Mouse (Mus musculus) ES-E14 (cell line): ENCODE results near the gene Cd96. TPM values are rescaled to one million over a fixed set of nuclear protein-coding genes. Genes with fewer than 3 reads are reported as not detected.

Experiments
- DNase-seq: peaks from one replicate; pipeline ENCODE4 v3.0.0-alpha.2; 2013; ENCODE audit warnings: low read depth, low spot score
- H3K27ac ChIP-seq: 2 replicates; pipeline ENCODE4 v1.5.1; 2012; ENCODE audit warnings: low read depth, mild to moderate bottlenecking, low read length, moderate library complexity, mixed read lengths; ENCODE audit not compliant: poor library complexity, insufficient read depth, severe bottlenecking
- H3K36me3 ChIP-seq: 2 replicates; pipeline ENCODE4 v1.6.1; 2012; ENCODE audit warnings: mild to moderate bottlenecking, low read length, moderate library complexity, mixed read lengths; ENCODE audit not compliant: control insufficient read depth, poor library complexity, insufficient read depth, severe bottlenecking
- H3K4me1 ChIP-seq, 2 experiments: fragments of 150-350 bp in 1 of 2; sonication (generic) in 1 of 2; 2 replicates each; pipeline ENCODE4 v1.6.1; 2012; ENCODE audit warnings: low read length in 2 of 2, mild to moderate bottlenecking in 1 of 2, mixed read lengths in 1 of 2; ENCODE audit not compliant: control insufficient read depth in 2 of 2, insufficient read depth in 2 of 2, poor library complexity in 1 of 2
- H3K4me3 ChIP-seq, 2 experiments: fragments of 150-350 bp in 1 of 2; sonication (generic) in 1 of 2; 2 replicates each; pipeline ENCODE4 v1.5.1; 2012; ENCODE audit warnings: low read length in 2 of 2, low read depth in 1 of 2, mild to moderate bottlenecking in 1 of 2, mixed read lengths in 1 of 2; ENCODE audit not compliant: insufficient read depth in 1 of 2, poor library complexity in 1 of 2, severe bottlenecking in 1 of 2
- H3K9ac ChIP-seq: 2 replicates; pipeline ENCODE4 v1.6.1; 2012; ENCODE audit warnings: low read depth, mild to moderate bottlenecking, low read length, mixed read lengths; ENCODE audit not compliant: poor library complexity, insufficient read depth, severe bottlenecking
- H3K9me3 ChIP-seq: fragments of 150-350 bp; sonication (generic); 2 replicates; pipeline ENCODE4 v1.6.1; 2012; ENCODE audit warnings: low read depth, mild to moderate bottlenecking, low read length; ENCODE audit not compliant: control insufficient read depth, insufficient read depth
- CHD2 ChIP-seq: IDR thresholded peaks from 2 replicates; pipeline ENCODE4 v1.6.1; 2014; ENCODE audit warnings: mild to moderate bottlenecking, low read depth, low read length, inconsistent platforms
- HCFC1 ChIP-seq: IDR thresholded peaks from 2 replicates; pipeline ENCODE4 v1.6.1; 2012; ENCODE audit warnings: low read length, inconsistent platforms, borderline replicate concordance; ENCODE audit not compliant: insufficient read depth
- MAFK ChIP-seq: IDR thresholded peaks from 2 replicates; pipeline ENCODE4 v1.6.1; 2014; ENCODE audit warnings: mild to moderate bottlenecking, low read depth, low read length, inconsistent platforms; ENCODE audit not compliant: insufficient read depth
- ZC3H11A ChIP-seq: IDR thresholded peaks from 2 replicates; pipeline ENCODE4 v1.6.1; 2012; ENCODE audit warnings: low read depth, mild to moderate bottlenecking, inconsistent platforms, low read length, borderline replicate concordance
- ZNF384 ChIP-seq: IDR thresholded peaks from 2 replicates; pipeline ENCODE4 v1.6.1; 2012; ENCODE audit warnings: low read depth, low read length, inconsistent platforms
- in situ Hi-C, 2 experiments: fragments of 600-800 bp; cut with MboI; formaldehyde crosslinking; loops; one replicate each; pipeline ENCODE4 v1.15.1; 2025; ENCODE audit warnings: low sequenced_read_pairs in 2 of 2, inconsistent platforms in 1 of 2; ENCODE audit not compliant: unreplicated experiment in 2 of 2
- total RNA-seq: library from RNA; depleted of rRNA; stranded (reverse); fragments of 300-350 nt; gene quantifications from 2 replicates; pipeline ENCODE4 v1.2.3, GENCODE M21; 2012

Gene Cd96
- total RNA-seq, 1 experiment: 0.71 TPM

GRCm38 (mm10) chr16:46019799-46020198, 100.3 kb downstream of the Cd96 start:
- in situ Hi-C loops: no loop called here
- TF ChIP-seq HCFC1: no peak
- no peak for TF ChIP-seq CHD2
- TF ChIP-seq ZNF384: no peak
- TF ChIP-seq ZC3H11A: no peak
- no peak for TF ChIP-seq MAFK
- Histone ChIP-seq H3K36me3 (no peaks in the 10 kb centered on the region), H3K4me1 (no peaks in the 10 kb centered on the region), H3K27ac (no peak overlapping the region), H3K9ac (no peak overlapping the region), H3K9me3 (no peaks in the 10 kb centered on the region), H3K4me3 (no peak overlapping the region)
- no peak for DNase-seq

- no peak for DNase-seq
- H3K27ac ChIP-seq: no peak overlapping the region
- in situ Hi-C loops: no loop called here
- no peaks in the 10 kb centered on the region for H3K36me3 ChIP-seq
- no peak for TF ChIP-seq MAFK
- TF ChIP-seq ZNF384: no peak
- TF ChIP-seq ZC3H11A: no peak
- no peak for TF ChIP-seq CHD2
- TF ChIP-seq HCFC1: no peak
- no peak overlapping the region for H3K9ac ChIP-seq
- no peaks in the 10 kb centered on the region for H3K9me3 ChIP-seq
- no peak overlapping the region for H3K4me3 ChIP-seq
- H3K4me1 ChIP-seq: no peaks in the 10 kb centered on the region
These were observed 100.7 kb downstream of the Cd96 start for GRCm38 (mm10) chr16:46019359-46019758.

- no peak overlapping the region for H3K27ac ChIP-seq
- no peak for DNase-seq
- peaks cover 0 to 3% of the 10 kb centered on the region in 2 experiments; a peak in 1 of 4 replicates for H3K4me1 ChIP-seq
- in situ Hi-C loops: no loop called here
- TF ChIP-seq ZC3H11A (no peak), HCFC1 (no peak), CHD2 (no peak), MAFK (no peak), ZNF384 (no peak)
- no peaks in the 10 kb centered on the region for H3K9me3 ChIP-seq
- no peak overlapping the region for H3K9ac ChIP-seq
- peak overlapping the region in 1 of 2 experiments; percentile 59; a peak in 2 of 4 replicates for H3K4me3 ChIP-seq
- H3K36me3 ChIP-seq: no peaks in the 10 kb centered on the region
These were observed 108.4 kb downstream of the Cd96 start for GRCm38 (mm10) chr16:46011696-46012095.

- TF ChIP-seq MAFK (no peak), HCFC1 (no peak), ZNF384 (no peak), CHD2 (no peak), ZC3H11A (no peak)
- H3K4me3 ChIP-seq: peak overlapping the region; percentile 71 to 82
- peaks cover 0 to 3% of the 10 kb centered on the region in 2 experiments; a peak in 1 of 4 replicates for H3K4me1 ChIP-seq
- in situ Hi-C loops: no loop called here
- H3K27ac ChIP-seq: no peak overlapping the region
- no peak for DNase-seq
- H3K36me3 ChIP-seq: no peaks in the 10 kb centered on the region
- H3K9ac ChIP-seq: peak overlapping the region; percentile 71; the same call in 1 of the 2 replicates
- H3K9me3 ChIP-seq: no peaks in the 10 kb centered on the region
These were observed 109.2 kb downstream of the Cd96 start for GRCm38 (mm10) chr16:46010906-46011220.
